Mouse (Mus musculus) embryonic fibroblast, embryonic 13.5 days (primary cell): ENCODE data around the gene Adra1d. TPM values are rescaled to one million over a fixed set of nuclear protein-coding genes. Genes with fewer than 3 reads are reported as not detected.

ENCODE experiments used
- H3K27ac ChIP-seq: 2 replicates; pipeline ENCODE4 v1.5.1; 2012; ENCODE audit warnings: low read length, control low read depth, inconsistent platforms; ENCODE audit not compliant: insufficient read depth
- H3K4me1 ChIP-seq: 2 replicates; pipeline ENCODE4 v1.6.1; 2011; ENCODE audit warnings: low read length; ENCODE audit not compliant: control insufficient read depth, insufficient read depth
- H3K4me3 ChIP-seq: 2 replicates; pipeline ENCODE4 v1.5.1; 2011; ENCODE audit warnings: mild to moderate bottlenecking, control low read depth, low read length; ENCODE audit not compliant: insufficient read depth
- CTCF ChIP-seq: IDR thresholded peaks from 2 replicates; pipeline ENCODE4 v1.5.1; 2011; ENCODE audit warnings: mild to moderate bottlenecking, control low read depth, low read length, moderate library complexity, borderline replicate concordance; ENCODE audit not compliant: insufficient read depth
- POLR2A ChIP-seq: IDR thresholded peaks from 2 replicates; pipeline ENCODE4 v1.6.1; 2011; ENCODE audit warnings: low read depth, mild to moderate bottlenecking, control low read depth, low read length, moderate library complexity
- polyA plus RNA-seq: library from polyadenylated mRNA; stranded (reverse); fragments of >200 nt; gene quantifications from 2 replicates; pipeline ENCODE4 v1.2.4, GENCODE M21; 2011; ENCODE audit warnings: low read depth; ENCODE audit not compliant: missing spikeins, insufficient read length

The Adra1d gene
- polyA plus RNA-seq, 1 experiment: 9.2 TPM

- no peak for TF ChIP-seq POLR2A
- TF ChIP-seq CTCF: no peak
- Histone ChIP-seq H3K4me3 (no peak overlapping the region), H3K4me1 (peaks cover 2% of the 10 kb centered on the region; the same call in 1 of the 2 replicates), H3K27ac (no peak overlapping the region)
Observed at GRCm38 (mm10) chr2:131518790-131519189, 43.3 kb downstream of the Adra1d start.

DNA sequence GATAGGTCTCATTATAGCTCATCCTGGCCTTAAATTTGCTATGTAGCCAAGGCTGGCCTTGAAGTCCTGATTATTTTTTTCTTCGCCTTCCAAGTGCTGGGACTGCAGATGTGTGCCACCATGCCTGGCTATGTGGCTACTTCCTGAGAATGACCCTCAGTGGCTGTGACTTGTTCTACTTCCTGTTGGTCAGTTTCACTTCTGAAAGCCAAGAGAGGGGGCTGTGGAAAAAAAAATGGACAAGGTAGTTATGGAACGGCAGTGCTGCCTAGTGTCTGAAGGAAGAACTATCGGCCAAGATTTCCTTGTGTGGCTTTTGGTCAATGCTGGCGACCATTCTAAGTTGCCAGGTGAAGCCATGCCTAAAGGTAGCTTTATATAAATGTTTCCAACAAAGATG is 44.5 kb downstream of the Adra1d start:
- Histone ChIP-seq H3K4me3 (no peak overlapping the region), H3K27ac (no peak overlapping the region), H3K4me1 (peaks cover 2% of the 10 kb centered on the region; the same call in 1 of the 2 replicates)
- no peak for TF ChIP-seq POLR2A
- TF ChIP-seq CTCF: no peak

DNA sequence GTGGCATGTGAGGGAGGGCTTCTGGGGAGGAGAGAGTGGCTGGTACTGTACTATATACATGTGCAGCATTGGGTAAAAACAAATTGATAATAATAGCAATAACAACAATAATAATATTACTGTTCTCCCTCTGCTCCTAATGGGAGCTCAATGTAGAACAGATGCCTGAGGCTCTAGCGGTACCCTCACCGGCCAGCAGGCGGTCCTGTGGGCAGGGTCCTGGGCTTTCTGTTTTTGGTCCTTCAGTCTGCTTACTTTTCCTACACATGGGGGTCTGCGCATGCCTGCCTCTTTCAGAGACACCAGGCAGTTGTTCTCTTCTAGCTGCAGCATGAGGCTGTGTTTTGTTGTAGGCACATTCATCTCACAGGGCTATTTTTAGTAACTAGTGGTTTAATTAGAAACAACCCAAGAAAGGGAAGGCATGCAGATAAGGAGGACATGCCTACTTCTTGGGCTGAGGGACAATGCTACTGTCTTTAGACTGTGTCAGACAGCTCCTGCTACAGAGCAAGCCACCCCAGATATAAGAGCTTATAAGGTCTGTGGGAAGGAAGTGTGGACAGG is 47.9 kb downstream of the Adra1d start:
- Histone ChIP-seq H3K4me1 (peaks cover 7% of the 10 kb centered on the region; the same call in 1 of the 2 replicates), H3K27ac (no peak overlapping the region), H3K4me3 (no peak overlapping the region)
- no peak for TF ChIP-seq POLR2A
- TF ChIP-seq CTCF: no peak

- Histone ChIP-seq H3K27ac (no peak overlapping the region), H3K4me1 (peaks cover 7% of the 10 kb centered on the region; the same call in 1 of the 2 replicates), H3K4me3 (no peak overlapping the region)
- TF ChIP-seq CTCF (no peak), POLR2A (no peak)
Observed at GRCm38 (mm10) chr2:131513477-131513876, 48.6 kb downstream of the Adra1d start.

GRCm38 (mm10) chr2:131510531-131510930 is 51.6 kb downstream of the Adra1d start:
- TF ChIP-seq POLR2A (no peak), CTCF (no peak)
- Histone ChIP-seq H3K27ac (peak overlapping the region; percentile 9; the same call in 1 of the 2 replicates), H3K4me3 (no peak overlapping the region), H3K4me1 (peaks cover 7% of the 10 kb centered on the region; the same call in 1 of the 2 replicates)

- Histone ChIP-seq H3K27ac (0 out of 2 replicates have a peak overlapping the region, but pooled peaks have one; percentile 9), H3K4me1 (peaks cover 7% of the 10 kb centered on the region; the same call in 1 of the 2 replicates), H3K4me3 (no peak overlapping the region)
- TF ChIP-seq POLR2A (no peak), CTCF (0 out of 2 replicates have a peak, but pooled peaks have one; percentile 9)
Observed at GRCm38 (mm10) chr2:131509671-131510313, 52.3 kb downstream of the Adra1d start.

GRCm38 (mm10) chr2:131508501-131508900 is 53.6 kb downstream of the Adra1d start:
- Histone ChIP-seq H3K27ac (no peak overlapping the region), H3K4me3 (no peak overlapping the region), H3K4me1 (peaks cover 5% of the 10 kb centered on the region; the same call in 1 of the 2 replicates)
- no peak for TF ChIP-seq POLR2A
- TF ChIP-seq CTCF: no peak

- no peak for TF ChIP-seq CTCF
- no peak for TF ChIP-seq POLR2A
- H3K4me1 ChIP-seq: peaks cover 5% of the 10 kb centered on the region; the same call in 1 of the 2 replicates
- no peak overlapping the region for H3K4me3 ChIP-seq
- no peak overlapping the region for H3K27ac ChIP-seq
Observed at GRCm38 (mm10) chr2:131506358-131506757, 55.7 kb downstream of the Adra1d start.

DNA sequence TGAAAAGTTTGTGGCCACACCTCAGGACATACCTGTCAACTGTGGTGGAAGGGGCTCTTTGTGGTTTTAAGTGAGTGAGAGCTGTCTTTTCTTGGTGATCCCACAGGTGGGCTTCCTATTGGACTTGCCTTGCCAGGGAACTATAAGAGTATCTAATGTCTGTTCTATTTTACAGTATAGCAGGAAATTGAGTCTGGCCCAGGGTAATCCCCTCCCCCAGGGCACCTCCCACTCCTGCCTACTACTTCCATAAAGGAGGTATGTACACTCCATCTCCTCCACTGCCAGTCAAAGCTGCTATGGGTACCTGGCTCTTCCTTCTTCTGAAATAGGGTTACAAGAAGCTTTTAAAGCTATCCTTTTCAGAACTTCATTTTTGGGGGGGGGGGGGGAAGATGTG is 56.7 kb downstream of the Adra1d start:
- Histone ChIP-seq H3K4me1 (peaks cover 3% of the 10 kb centered on the region; the same call in 1 of the 2 replicates), H3K4me3 (no peak overlapping the region), H3K27ac (no peak overlapping the region)
- TF ChIP-seq POLR2A (no peak), CTCF (no peak)

DNA sequence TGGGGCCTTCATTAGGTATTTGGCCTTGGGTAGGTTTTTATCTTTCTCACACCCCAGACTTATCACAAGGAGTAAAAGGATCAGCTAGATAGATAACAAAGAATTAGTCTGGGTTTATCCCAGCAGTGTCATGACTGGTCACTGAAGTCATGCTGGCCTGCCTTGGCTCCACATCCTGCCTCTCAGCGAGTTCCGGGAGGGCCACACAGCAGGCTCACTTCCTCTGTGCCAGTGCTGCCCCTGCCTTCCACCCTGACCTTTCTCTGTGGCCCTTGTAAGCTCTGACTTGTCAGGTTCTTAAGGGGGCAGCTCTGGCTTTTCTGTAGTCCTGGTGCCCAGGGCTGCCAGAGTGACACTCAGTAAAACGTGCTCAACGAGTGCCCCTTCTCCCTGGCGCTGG is 59.5 kb downstream of the Adra1d start:
- Histone ChIP-seq H3K4me1 (no peaks in the 10 kb centered on the region), H3K4me3 (no peak overlapping the region), H3K27ac (no peak overlapping the region)
- TF ChIP-seq POLR2A (no peak), CTCF (no peak)

DNA sequence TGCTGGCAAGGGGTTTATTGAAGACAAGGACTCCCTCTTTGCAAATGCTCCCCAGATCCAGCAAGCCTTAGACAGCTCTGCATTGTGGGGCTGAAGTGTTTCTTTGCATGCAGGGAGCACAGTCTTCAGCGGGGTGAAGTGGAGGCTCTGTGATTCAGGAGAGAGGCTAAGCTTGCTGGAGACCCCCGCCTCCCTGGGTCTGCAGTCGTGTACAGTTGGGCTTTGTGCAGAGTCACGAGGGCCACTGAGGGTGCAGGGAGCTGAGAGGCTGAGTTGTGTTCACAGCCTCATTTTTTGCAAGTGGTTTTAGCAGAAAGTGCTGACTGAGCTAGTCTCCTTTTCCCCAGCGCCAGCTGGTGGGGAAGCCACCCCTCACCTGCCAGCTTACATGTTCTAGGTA is 60.2 kb downstream of the Adra1d start:
- TF ChIP-seq POLR2A: no peak
- TF ChIP-seq CTCF: no peak
- H3K4me3 ChIP-seq: no peak overlapping the region
- H3K4me1 ChIP-seq: no peaks in the 10 kb centered on the region
- H3K27ac ChIP-seq: no peak overlapping the region
